Mouse (Mus musculus): ENCODE measurements at regions not wholly inside any gene's neighbourhood (a gene's known extent, or its start where the extent isn't known, plus 50 kb on each side); places are given as distances from the start of the nearest gene placed in this dataset.

DNA sequence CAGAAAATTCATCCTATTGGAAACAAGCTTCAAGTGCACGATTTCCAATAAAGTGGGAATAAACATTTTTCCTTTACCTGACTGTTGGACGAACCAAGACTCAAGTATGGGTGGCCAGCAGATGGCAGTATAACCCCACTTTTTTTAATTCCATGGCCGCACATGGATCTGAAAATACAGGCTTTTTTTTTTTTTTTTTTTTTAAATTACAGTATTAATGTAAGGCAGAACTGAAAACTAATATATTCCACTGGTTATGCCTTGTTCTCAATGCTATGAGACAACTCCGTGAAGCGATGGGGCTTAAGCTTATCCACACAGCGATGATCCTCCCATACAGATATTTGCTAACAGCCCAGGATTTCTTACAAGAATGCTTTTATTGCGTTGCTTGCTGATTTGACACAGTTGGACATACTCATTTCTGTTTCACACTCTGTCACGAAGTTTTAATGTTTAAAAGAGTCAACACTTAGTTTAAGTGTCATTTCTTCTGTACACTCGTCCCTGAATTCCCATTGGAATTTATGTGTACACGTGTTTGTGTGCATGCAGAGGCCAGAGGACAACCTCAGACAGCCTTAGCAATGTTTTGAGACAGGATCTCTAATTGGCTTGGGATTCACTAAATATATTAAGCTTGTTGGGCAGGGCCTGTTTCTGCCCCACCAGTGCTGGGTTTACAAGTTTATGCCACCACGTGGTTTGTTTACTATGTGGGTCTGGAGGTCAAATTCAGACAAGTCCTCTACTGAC is 332.3 kb downstream of the D3Ertd751e start:
- Histone ChIP-seq H3K27me3 (ENCODE audit: control insufficient read depth, insufficient read depth, low read length) (no peaks in the 10 kb centered on the region), H3K4me1 (replicated peaks; ENCODE audit: control insufficient read depth, insufficient read depth, low read length) (no peaks in the 10 kb centered on the region), H3K36me3 (replicated peaks; ENCODE audit: control insufficient read depth, insufficient read depth) (no peaks in the 10 kb centered on the region), H3K4me2 (replicated peaks) (peak overlapping the region; percentile 33), H3K9me3 (ENCODE audit: control insufficient read depth, low read length) (no peaks in the 10 kb centered on the region), H3K27ac (no peak overlapping the region), H3K9ac (no peak overlapping the region), H3K4me3 (replicated peaks; ENCODE audit: low read length) (no peak overlapping the region)
- no peak; the same call in 1 of the 2 replicates for ATAC-seq (ENCODE audit: low FRiP score)
- peak; percentile 93 for DNase-seq (ENCODE audit: low spot score)
- 40% methylated on average over 11 of the region's 11 CpGs for WGBS

DNA sequence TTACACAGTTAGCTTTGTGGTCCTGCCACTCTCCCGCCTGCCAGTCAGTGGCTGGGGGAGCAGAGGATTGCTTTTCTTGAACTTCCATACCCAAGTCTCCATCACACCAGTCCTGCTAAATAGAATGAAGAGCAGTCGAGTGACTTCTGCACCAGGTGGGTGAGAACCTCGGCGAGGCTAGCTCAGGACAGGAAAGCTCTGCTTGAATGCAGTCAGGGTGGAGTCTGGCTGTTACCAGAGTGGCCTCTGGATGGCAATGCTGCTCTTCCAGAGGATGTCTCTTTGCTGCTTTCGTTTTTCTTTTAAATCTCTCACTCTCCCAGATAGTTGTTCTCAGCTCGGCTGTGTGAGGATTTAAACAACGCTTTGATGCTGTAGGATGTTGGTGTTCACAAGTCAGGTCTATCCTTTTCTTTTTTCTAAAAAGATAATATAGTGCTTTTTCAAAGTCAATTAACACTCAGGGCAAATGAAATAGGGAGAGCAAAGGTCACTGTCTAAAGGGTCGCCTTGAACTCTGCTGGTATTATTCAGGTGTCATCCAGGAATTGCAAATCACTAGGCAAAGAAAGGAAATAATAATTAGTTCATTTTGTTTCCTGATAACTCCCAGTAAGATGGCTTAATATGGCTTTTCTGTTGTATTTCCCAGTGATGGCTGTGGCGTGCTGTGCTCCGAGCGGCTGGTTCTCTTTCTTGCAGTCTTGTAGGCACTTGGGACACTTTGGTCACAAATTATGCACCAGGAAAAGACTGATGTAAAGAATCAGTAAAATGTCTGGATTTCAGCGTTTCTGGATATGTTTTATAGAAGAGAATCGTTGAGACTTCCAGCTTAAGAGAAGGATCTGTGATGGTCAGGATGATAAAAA is 368.8 kb downstream of the D3Ertd751e start:
- peaks cover 5% of the 10 kb centered on the region for H3K4me1 ChIP-seq (replicated peaks; ENCODE audit: control insufficient read depth, insufficient read depth, low read length)
- no peaks in the 10 kb centered on the region for H3K9me3 ChIP-seq (ENCODE audit: control insufficient read depth, low read length)
- peak; percentile 86 for DNase-seq (ENCODE audit: low spot score)
- 28% methylated on average over 13 of the region's 13 CpGs for WGBS
- H3K36me3 ChIP-seq (replicated peaks; ENCODE audit: control insufficient read depth, insufficient read depth), result no peaks in the 10 kb centered on the region
- H3K4me3 ChIP-seq (replicated peaks; ENCODE audit: low read length), result no peak overlapping the region
- no peak overlapping the region for H3K9ac ChIP-seq
- H3K27ac ChIP-seq, result peak overlapping the region; percentile 69
- peak overlapping the region; percentile 34 for H3K4me2 ChIP-seq (replicated peaks)
- peak; percentile 95 for ATAC-seq (ENCODE audit: low FRiP score)
- H3K27me3 ChIP-seq (ENCODE audit: control insufficient read depth, insufficient read depth, low read length), result no peaks in the 10 kb centered on the region

DNA sequence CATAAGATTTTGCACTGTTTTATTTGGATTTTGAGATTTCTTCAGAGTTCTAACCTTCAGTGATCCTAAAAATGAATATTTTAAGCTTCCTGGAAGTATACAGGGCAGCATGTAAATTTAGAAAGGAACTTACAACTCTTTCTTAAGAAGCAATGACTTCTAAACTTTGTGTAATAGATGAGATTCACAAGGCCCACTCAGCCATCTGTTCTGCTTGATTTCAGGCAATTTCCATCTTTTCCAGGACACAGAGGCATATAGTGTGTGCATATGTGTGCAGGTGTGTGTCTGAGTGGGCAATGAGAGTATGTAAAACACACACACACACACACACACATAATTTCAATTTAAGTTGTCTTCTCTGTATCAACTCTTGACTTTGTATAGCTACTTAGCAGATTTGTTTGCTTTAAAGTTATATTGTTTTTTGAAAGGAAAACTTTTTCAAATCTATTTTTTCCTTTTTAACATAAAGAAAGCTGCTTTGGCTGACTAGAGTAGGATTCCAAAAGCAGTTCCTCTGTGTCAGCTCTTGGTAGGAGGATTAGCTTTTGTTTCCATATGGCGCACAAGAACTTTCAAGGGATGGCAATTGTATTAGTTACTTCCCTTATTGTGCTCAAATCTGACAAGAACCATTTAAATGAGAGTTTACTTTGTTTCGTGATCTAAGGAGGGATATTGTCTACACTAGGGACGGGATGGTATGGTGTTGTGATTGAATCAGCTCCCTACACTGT is 387.6 kb downstream of the D3Ertd751e start:
- WGBS, result 83% methylated on average over 3 of the region's 3 CpGs
- ATAC-seq (ENCODE audit: low FRiP score) (no peak), DNase-seq (ENCODE audit: low spot score) (no peak)
- Histone ChIP-seq H3K4me3 (replicated peaks; ENCODE audit: low read length) (no peak overlapping the region), H3K27ac (no peak overlapping the region), H3K36me3 (replicated peaks; ENCODE audit: control insufficient read depth, insufficient read depth) (no peaks in the 10 kb centered on the region), H3K9ac (no peak overlapping the region), H3K27me3 (ENCODE audit: control insufficient read depth, insufficient read depth, low read length) (no peaks in the 10 kb centered on the region), H3K4me1 (replicated peaks; ENCODE audit: control insufficient read depth, insufficient read depth, low read length) (no peaks in the 10 kb centered on the region), H3K4me2 (replicated peaks) (no peak overlapping the region), H3K9me3 (ENCODE audit: control insufficient read depth, low read length) (no peaks in the 10 kb centered on the region)

DNA sequence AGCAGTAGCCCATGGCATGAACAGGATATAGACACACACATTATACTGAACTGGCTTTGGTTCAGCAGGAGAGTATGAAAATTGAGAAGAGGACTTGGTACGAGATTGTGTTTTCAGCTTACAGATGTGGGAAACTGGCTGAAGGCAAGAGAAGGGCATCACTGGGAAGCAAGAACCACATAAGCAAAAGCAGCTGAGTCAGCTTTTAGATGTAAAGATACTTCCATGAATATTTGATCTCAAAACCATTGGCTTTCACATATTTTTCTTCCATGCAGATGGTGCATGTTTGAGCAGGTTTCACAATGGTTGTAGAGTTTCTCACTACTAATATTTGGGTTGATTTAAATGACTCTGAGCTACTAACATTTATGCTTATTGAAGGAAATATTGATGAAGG is 389.9 kb downstream of the D3Ertd751e start:
- Histone ChIP-seq H3K27ac (no peak overlapping the region), H3K36me3 (replicated peaks; ENCODE audit: control insufficient read depth, insufficient read depth) (no peaks in the 10 kb centered on the region), H3K4me1 (replicated peaks; ENCODE audit: control insufficient read depth, insufficient read depth, low read length) (no peaks in the 10 kb centered on the region), H3K4me2 (replicated peaks) (no peak overlapping the region), H3K4me3 (replicated peaks; ENCODE audit: low read length) (no peak overlapping the region), H3K9ac (no peak overlapping the region), H3K9me3 (ENCODE audit: control insufficient read depth, low read length) (no peaks in the 10 kb centered on the region), H3K27me3 (ENCODE audit: control insufficient read depth, insufficient read depth, low read length) (no peaks in the 10 kb centered on the region)
- WGBS, result 94% methylated on average over 1 of the region's 1 CpGs
- no peak for DNase-seq (ENCODE audit: low spot score)
- no peak for ATAC-seq (ENCODE audit: low FRiP score)

DNA sequence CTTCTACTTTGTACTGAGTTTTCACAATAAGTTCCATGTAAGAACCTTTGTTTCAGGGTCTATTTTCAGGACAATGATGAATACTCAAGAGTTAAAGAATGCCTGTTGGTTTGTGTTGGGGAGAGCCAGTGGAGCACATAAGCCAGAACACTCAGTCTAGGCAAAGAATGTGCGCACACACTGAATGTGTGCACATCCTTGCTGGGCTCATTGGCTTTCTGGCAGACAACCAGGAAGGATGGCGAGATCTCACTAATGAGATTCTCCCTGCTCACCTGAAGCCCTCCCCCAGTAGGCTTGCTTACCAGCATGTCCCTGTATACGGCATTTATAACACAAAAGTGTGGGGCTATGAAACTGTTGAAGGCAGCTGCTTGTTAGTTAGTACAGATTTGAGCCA is 411.0 kb downstream of the D3Ertd751e start:
- H3K9me3 ChIP-seq (ENCODE audit: control insufficient read depth, low read length), result no peaks in the 10 kb centered on the region
- H3K36me3 ChIP-seq (replicated peaks; ENCODE audit: control insufficient read depth, insufficient read depth), result no peaks in the 10 kb centered on the region
- no peaks in the 10 kb centered on the region for H3K4me1 ChIP-seq (replicated peaks; ENCODE audit: control insufficient read depth, insufficient read depth, low read length)
- ATAC-seq (ENCODE audit: low FRiP score), result no peak
- no peaks in the 10 kb centered on the region for H3K27me3 ChIP-seq (ENCODE audit: control insufficient read depth, insufficient read depth, low read length)
- no peak for DNase-seq (ENCODE audit: low spot score)
- no peak overlapping the region for H3K4me2 ChIP-seq (replicated peaks)
- WGBS, result 73% methylated on average over 3 of the region's 3 CpGs
- H3K4me3 ChIP-seq (replicated peaks; ENCODE audit: low read length), result no peak overlapping the region
- no peak overlapping the region for H3K9ac ChIP-seq
- no peak overlapping the region for H3K27ac ChIP-seq

DNA sequence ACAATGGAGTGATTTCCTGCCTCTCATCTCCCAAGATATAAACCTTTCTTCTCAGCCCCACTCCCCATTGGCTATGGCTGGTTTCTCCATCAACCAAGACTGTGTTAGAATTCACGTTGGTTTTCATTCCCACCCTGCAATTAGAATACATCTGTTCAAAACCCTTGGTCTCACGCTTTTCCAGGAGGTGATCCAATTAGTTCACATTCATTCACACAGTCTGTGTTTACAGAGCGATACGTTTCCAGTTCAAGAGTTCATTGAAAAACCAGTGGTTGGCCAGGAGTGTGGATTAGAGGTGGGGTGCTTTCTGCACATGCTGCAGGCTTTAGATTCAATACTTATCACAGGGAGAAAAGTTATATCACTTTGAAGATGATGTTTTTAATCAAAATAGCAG is 412.5 kb downstream of the D3Ertd751e start:
- Histone ChIP-seq H3K27me3 (ENCODE audit: control insufficient read depth, insufficient read depth, low read length) (no peaks in the 10 kb centered on the region), H3K36me3 (replicated peaks; ENCODE audit: control insufficient read depth, insufficient read depth) (no peaks in the 10 kb centered on the region), H3K4me1 (replicated peaks; ENCODE audit: control insufficient read depth, insufficient read depth, low read length) (no peaks in the 10 kb centered on the region), H3K4me2 (replicated peaks) (no peak overlapping the region), H3K27ac (no peak overlapping the region), H3K4me3 (replicated peaks; ENCODE audit: low read length) (no peak overlapping the region), H3K9ac (no peak overlapping the region), H3K9me3 (ENCODE audit: control insufficient read depth, low read length) (no peaks in the 10 kb centered on the region)
- no peak for ATAC-seq (ENCODE audit: low FRiP score)
- WGBS, result 55% methylated on average over 4 of the region's 4 CpGs
- DNase-seq (ENCODE audit: low spot score), result no peak

DNA sequence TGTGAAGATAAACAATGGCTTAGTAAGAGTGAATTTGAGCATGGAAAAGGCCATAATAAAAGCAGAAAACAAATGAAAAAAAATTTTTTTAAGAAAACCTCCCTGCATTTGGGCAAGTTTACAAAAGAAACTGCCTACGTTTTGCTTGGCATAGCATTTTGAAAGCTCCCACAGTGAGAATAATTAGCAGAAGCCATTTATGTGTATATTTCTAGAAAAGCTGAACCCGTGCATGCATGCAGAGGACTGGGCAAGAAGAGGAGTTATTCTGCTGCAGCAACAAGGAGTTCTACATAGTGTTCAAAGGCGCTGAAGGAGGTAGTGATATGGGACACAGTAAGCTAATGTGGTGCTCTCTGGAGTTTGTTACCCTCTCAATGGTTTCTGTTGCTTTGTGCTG is 421.3 kb downstream of the D3Ertd751e start:
- no peaks in the 10 kb centered on the region for H3K27me3 ChIP-seq (ENCODE audit: control insufficient read depth, insufficient read depth, low read length)
- H3K4me3 ChIP-seq (replicated peaks; ENCODE audit: low read length), result no peak overlapping the region
- no peaks in the 10 kb centered on the region for H3K36me3 ChIP-seq (replicated peaks; ENCODE audit: control insufficient read depth, insufficient read depth)
- H3K4me2 ChIP-seq (replicated peaks), result no peak overlapping the region
- ATAC-seq (ENCODE audit: low FRiP score), result no peak
- no peaks in the 10 kb centered on the region for H3K9me3 ChIP-seq (ENCODE audit: control insufficient read depth, low read length)
- DNase-seq (ENCODE audit: low spot score), result no peak
- no peak overlapping the region for H3K27ac ChIP-seq
- no peak overlapping the region for H3K9ac ChIP-seq
- 53% methylated on average over 3 of the region's 3 CpGs for WGBS
- no peaks in the 10 kb centered on the region for H3K4me1 ChIP-seq (replicated peaks; ENCODE audit: control insufficient read depth, insufficient read depth, low read length)

DNA sequence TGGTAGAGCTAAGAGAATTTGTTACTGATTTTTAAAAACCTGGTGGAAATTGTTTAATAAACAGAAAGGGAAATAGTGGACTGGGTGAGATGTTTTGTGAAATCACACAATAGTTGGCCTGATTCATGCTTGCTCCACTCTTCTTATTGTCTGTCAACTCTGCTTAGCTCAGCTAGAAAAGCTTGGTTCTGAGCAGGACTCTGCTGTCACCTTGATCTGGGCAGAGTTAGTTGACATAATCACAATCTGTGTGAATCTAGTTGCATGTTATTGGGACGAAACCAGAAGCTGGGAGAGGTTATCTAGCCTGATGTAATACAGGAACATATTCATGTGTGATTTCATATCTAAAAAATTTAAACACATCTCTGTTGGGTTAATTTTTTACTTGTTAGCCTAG is 456.8 kb downstream of the D3Ertd751e start:
- WGBS, result 78% methylated on average over 1 of the region's 1 CpGs
- Histone ChIP-seq H3K4me3 (replicated peaks; ENCODE audit: low read length) (no peak overlapping the region), H3K4me2 (replicated peaks) (no peak overlapping the region), H3K27ac (no peak overlapping the region), H3K4me1 (replicated peaks; ENCODE audit: control insufficient read depth, insufficient read depth, low read length) (no peaks in the 10 kb centered on the region), H3K9ac (no peak overlapping the region), H3K36me3 (replicated peaks; ENCODE audit: control insufficient read depth, insufficient read depth) (no peaks in the 10 kb centered on the region), H3K27me3 (ENCODE audit: control insufficient read depth, insufficient read depth, low read length) (no peaks in the 10 kb centered on the region), H3K9me3 (ENCODE audit: control insufficient read depth, low read length) (no peaks in the 10 kb centered on the region)
- no peak for DNase-seq (ENCODE audit: low spot score)
- ATAC-seq (ENCODE audit: low FRiP score), result no peak

DNA sequence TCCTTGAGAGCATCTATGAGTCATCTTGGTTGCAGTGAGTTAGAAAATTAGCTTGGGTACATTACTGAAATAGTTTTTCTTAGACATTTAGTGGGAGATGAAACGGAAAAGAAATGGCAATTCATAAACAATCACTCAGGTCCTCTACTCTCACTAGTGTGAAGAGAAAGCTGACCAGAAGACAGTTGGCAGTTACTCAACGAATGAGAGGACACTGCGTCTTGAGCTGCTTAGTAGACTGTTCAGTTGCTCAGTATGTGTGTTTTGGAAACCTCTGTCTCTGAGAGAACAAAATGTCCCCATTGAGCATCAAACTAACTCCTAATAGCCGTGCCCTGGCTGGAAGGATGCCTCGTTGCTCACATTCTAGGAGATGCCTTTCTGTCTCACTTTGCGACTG is 459.0 kb downstream of the D3Ertd751e start:
- H3K27ac ChIP-seq, result no peak overlapping the region
- H3K4me2 ChIP-seq (replicated peaks), result no peak overlapping the region
- WGBS, result 89% methylated on average over 6 of the region's 6 CpGs
- H3K4me1 ChIP-seq (replicated peaks; ENCODE audit: control insufficient read depth, insufficient read depth, low read length), result no peaks in the 10 kb centered on the region
- no peak overlapping the region for H3K4me3 ChIP-seq (replicated peaks; ENCODE audit: low read length)
- no peaks in the 10 kb centered on the region for H3K36me3 ChIP-seq (replicated peaks; ENCODE audit: control insufficient read depth, insufficient read depth)
- DNase-seq (ENCODE audit: low spot score) (no peak), ATAC-seq (ENCODE audit: low FRiP score) (no peak)
- no peaks in the 10 kb centered on the region for H3K27me3 ChIP-seq (ENCODE audit: control insufficient read depth, insufficient read depth, low read length)
- no peak overlapping the region for H3K9ac ChIP-seq
- no peaks in the 10 kb centered on the region for H3K9me3 ChIP-seq (ENCODE audit: control insufficient read depth, low read length)
